Mouse (Mus musculus) adrenal gland, postnatal 36 days (tissue): ENCODE measurements around the gene Gm7075. TPM values are rescaled to one million over a fixed set of nuclear protein-coding genes. Genes with fewer than 3 reads are reported as not detected.

Source experiments
- total RNA-seq, 2 experiments: library from RNA; stranded (reverse); gene quantifications; 2 replicates each; pipeline ENCODE4 v1.2.3; 2021

Gm7075 gene
- total RNA-seq, 2 experiments from 2014 or later: not detected

Other genes with a start within 250 kb of the Gm7075 start
- gene Mypn, start 217.8 kb downstream of the Gm7075 start, total RNA-seq: under 1 TPM; 0.46 to 0.59 TPM
- gene Herc4, start 178.0 kb downstream of the Gm7075 start, total RNA-seq: 100 to 1,000 TPM; 148 to 204 TPM
- gene Sirt1, start 40.1 kb downstream of the Gm7075 start, total RNA-seq: 10 to 100 TPM; 19.1 to 21.4 TPM
- 10 to 100 TPM; 16.0 to 19.1 TPM for gene Dnajc12, start 39.3 kb downstream of the Gm7075 start, total RNA-seq
- 1 to 10 TPM in 1 of 2 experiments, under 1 TPM in 1; 0.63 to 1.1 TPM for gene Ctnna3, start 8.3 kb upstream of the Gm7075 start, total RNA-seq